Mouse (Mus musculus) lung, embryonic 14.5 days (tissue): ENCODE data around the gene Pomp. TPM values are rescaled to one million over a fixed set of nuclear protein-coding genes. Genes with fewer than 3 reads are reported as not detected.

Source experiments
- ATAC-seq: fragments of 200-750 bp; cut with Nextera tagmentation; 2 replicates; pipeline ENCODE4 v1.8.0; 2017; ENCODE audit warnings: mild to moderate bottlenecking, moderate TSS enrichment, moderate library complexity; ENCODE audit not compliant: insufficient read depth
- DNase-seq: peaks from one replicate; pipeline ENCODE4 v3.0.0-alpha.2; 2015
- H3K27ac ChIP-seq: fragments of 300-500 bp; sonication (generic); 2 replicates; pipeline ENCODE4 v1.5.1; 2014; ENCODE audit warnings: low read depth, mild to moderate bottlenecking, moderate library complexity
- H3K27me3 ChIP-seq: fragments of 300-500 bp; sonication (generic); 2 replicates; pipeline ENCODE4 v1.6.1; 2014; ENCODE audit warnings: low read length, control low read depth; ENCODE audit not compliant: insufficient read depth
- H3K36me3 ChIP-seq: fragments of 300-500 bp; sonication (generic); 2 replicates; pipeline ENCODE4 v1.6.1; 2014; ENCODE audit warnings: control low read depth; ENCODE audit not compliant: insufficient read depth
- H3K4me1 ChIP-seq: fragments of 300-500 bp; sonication (generic); 2 replicates; pipeline ENCODE4 v1.6.1; 2014; ENCODE audit warnings: antibody characterized with exemption, control low read depth; ENCODE audit not compliant: insufficient read depth
- H3K4me2 ChIP-seq: fragments of 300-500 bp; sonication (generic); 2 replicates; pipeline ENCODE4 v1.6.1; 2014; ENCODE audit warnings: mild to moderate bottlenecking
- H3K4me3 ChIP-seq: fragments of 300-500 bp; sonication (generic); 2 replicates; pipeline ENCODE4 v1.5.1; 2014; ENCODE audit warnings: low read depth, low read length
- H3K9ac ChIP-seq: fragments of 300-500 bp; sonication (generic); 2 replicates; pipeline ENCODE4 v1.6.1; 2014
- H3K9me3 ChIP-seq: fragments of 300-500 bp; sonication (generic); 2 replicates; pipeline ENCODE4 v1.6.1; 2016; ENCODE audit warnings: low read depth, low read length, control low read depth
- CTCF ChIP-seq: IDR thresholded peaks from 2 replicates; pipeline ENCODE4 v1.5.1; 2016; ENCODE audit warnings: antibody characterized with exemption, low read depth
- WGBS: fragments of 180-500 bp; shearing (Covaris S2); extraction: QIAGEN DNeasy Blood & Tissue Kit; methylation state at CpG from one replicate; pipeline ENCODE4 v1.1.7; 2014; 5-methylcytosine and 5-hydroxymethylcytosine counted together
- polyA plus RNA-seq: library from polyadenylated mRNA; unstranded; fragments of >200 nt; fragmentation: Nextera tagmentation; extraction: Ambion mirVana; gene quantifications from 2 replicates; pipeline ENCODE4 v1.2.1, GENCODE M21; 2014

Pomp gene
- polyA plus RNA-seq, 1 experiment from 2014 or later = 506 TPM

DNA sequence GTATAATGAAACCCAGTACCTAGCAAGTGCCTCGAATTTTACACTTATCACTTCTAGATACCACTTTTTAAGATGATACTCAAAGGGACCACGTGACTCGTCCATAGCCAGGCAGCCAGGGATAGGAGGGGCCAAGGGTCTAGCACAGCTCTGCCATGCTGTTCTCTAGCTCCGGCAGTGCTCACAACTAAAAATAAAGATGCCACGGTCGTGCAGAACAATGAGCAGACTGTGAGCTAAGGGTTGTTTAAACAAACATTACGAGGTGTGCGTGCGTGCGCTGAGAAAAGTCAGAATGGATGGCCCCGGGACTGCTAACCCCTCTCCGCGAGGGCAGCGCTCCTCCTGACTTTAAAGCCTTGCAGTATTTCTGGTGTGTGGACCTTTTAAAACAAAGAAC lies 27.4 kb upstream of the Pomp start:
- no peak for TF ChIP-seq CTCF
- H3K4me2 ChIP-seq = peak overlapping the region; percentile 37; the same call in 1 of the 2 replicates
- H3K27me3 ChIP-seq = no peaks in the 10 kb centered on the region
- H3K36me3 ChIP-seq = no peaks in the 10 kb centered on the region
- WGBS = 9% methylated on average over 14 of the region's 14 CpGs
- H3K4me1 ChIP-seq = no peaks in the 10 kb centered on the region
- ATAC-seq = peak; percentile 52; the same call in 1 of the 2 replicates
- no peaks in the 10 kb centered on the region for H3K9me3 ChIP-seq
- DNase-seq = peak; percentile 51
- no peak overlapping the region for H3K27ac ChIP-seq
- H3K9ac ChIP-seq = no peak overlapping the region
- no peak overlapping the region for H3K4me3 ChIP-seq

DNA sequence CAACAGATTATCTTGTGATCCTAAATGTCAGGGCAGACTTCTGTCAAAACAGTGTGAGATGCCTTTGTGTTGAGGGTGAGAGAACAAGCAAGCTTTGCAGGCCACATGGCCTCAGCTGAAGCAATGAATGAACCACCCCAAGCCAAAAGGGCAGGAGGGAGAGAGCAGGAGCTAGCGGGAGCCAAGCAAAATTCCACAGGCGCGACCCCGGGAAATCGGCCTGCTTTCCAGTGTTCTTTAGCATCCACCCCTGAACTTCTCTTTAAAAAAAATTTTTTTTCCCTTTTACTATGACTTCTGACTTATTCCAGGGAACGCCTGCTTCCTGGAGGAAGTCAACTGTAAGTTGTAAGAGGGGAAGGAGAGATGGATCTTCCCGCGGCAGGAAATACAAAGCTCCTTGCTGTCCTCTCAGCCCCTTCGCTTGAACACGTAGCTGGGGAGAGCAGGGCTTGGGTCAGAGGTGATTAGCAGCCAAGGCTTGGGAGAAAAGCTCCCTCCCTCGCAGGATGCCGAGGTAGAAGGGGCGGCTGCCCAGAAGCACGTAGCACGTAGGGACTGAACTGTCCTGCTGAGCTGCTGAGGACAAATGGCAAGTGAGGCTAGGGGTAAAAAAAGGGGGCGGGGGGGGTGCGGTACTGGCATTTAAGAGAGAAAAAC lies 25.3 kb upstream of the Pomp start:
- ATAC-seq (no peak), DNase-seq (no peak)
- Histone ChIP-seq H3K9ac (no peak overlapping the region), H3K4me1 (no peaks in the 10 kb centered on the region), H3K27me3 (no peaks in the 10 kb centered on the region), H3K36me3 (no peaks in the 10 kb centered on the region), H3K4me2 (no peak overlapping the region), H3K4me3 (no peak overlapping the region), H3K9me3 (no peaks in the 10 kb centered on the region), H3K27ac (no peak overlapping the region)
- TF ChIP-seq CTCF = no peak
- WGBS = 11% methylated on average over 17 of the region's 17 CpGs

DNA sequence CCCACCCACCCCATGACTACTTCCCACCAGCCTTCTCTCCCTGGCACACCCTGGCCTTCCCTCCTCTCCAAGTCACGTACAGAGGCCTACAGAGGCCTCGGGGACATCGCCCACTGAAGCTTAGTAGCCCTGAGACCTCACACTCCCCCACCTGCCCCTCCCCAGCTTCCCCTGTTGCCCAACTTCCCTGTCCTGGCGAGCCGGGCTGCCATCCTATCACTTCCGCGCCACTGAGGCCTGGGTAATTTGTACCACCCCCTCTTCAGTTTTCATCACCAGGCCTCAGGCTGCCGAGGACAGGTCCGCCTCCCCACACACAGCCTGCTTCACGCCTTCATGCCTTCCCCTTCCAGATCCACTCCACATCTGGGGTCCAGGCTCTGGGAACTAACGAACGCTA lies 20.8 kb upstream of the Pomp start:
- H3K4me2 ChIP-seq = no peak overlapping the region
- H3K4me1 ChIP-seq = no peaks in the 10 kb centered on the region
- no peak for DNase-seq
- no peak for ATAC-seq
- H3K4me3 ChIP-seq = no peak overlapping the region
- no peaks in the 10 kb centered on the region for H3K27me3 ChIP-seq
- no peaks in the 10 kb centered on the region for H3K36me3 ChIP-seq
- H3K27ac ChIP-seq = no peak overlapping the region
- WGBS = 85% methylated on average over 12 of the region's 12 CpGs
- no peak for TF ChIP-seq CTCF
- H3K9ac ChIP-seq = no peak overlapping the region
- H3K9me3 ChIP-seq = no peaks in the 10 kb centered on the region

DNA sequence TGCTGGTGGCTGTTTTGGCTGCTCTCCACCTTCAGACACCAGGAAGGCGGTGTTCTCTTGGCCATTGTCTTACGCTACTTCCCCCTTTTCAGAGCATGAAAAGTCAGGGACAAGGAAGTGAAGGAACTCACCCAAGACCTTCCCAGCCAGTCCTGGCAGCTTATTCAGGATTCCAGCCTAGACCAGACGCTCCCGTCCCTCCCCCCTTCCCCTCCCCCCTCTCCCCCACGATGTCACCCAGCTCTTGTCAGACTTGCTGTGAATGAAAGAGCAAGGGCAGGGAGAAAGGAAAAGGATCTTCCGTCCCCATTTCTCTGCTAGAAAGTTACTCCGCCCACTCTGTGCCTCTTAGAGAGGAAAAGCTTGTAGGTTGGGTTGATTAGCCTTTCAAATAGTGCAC lies 16.9 kb upstream of the Pomp start:
- Histone ChIP-seq H3K9ac (no peak overlapping the region), H3K4me3 (no peak overlapping the region), H3K9me3 (no peaks in the 10 kb centered on the region), H3K27me3 (no peaks in the 10 kb centered on the region), H3K36me3 (no peaks in the 10 kb centered on the region), H3K4me1 (no peaks in the 10 kb centered on the region), H3K4me2 (no peak overlapping the region), H3K27ac (no peak overlapping the region)
- 54% methylated on average over 7 of the region's 7 CpGs for WGBS
- DNase-seq (no peak), ATAC-seq (no peak)
- no peak for TF ChIP-seq CTCF

DNA sequence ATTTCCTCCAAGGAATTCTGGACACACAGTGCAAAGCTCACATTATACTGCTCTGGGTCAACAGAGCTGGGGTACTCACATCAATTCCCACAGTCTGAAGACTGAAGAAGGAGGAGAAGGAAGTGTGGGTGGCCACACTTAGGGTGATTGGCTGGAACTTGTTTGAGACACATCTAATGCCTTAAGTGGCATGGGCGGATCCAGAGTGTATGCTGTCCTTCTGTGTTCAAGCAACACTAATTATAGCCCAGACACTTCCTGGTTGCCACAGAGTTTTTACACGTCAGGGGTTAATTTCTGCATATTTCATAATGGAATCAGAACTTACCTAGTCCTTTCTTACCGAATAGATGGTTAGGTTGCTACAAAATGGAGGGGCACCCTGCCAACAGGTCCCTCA lies 14.9 kb upstream of the Pomp start:
- Histone ChIP-seq H3K27ac (no peak overlapping the region), H3K4me3 (no peak overlapping the region), H3K4me2 (no peak overlapping the region), H3K36me3 (no peaks in the 10 kb centered on the region), H3K9me3 (no peaks in the 10 kb centered on the region), H3K4me1 (no peaks in the 10 kb centered on the region), H3K27me3 (no peaks in the 10 kb centered on the region), H3K9ac (no peak overlapping the region)
- DNase-seq (no peak), ATAC-seq (no peak)
- 58% methylated on average over 3 of the region's 3 CpGs for WGBS
- TF ChIP-seq CTCF = no peak

DNA sequence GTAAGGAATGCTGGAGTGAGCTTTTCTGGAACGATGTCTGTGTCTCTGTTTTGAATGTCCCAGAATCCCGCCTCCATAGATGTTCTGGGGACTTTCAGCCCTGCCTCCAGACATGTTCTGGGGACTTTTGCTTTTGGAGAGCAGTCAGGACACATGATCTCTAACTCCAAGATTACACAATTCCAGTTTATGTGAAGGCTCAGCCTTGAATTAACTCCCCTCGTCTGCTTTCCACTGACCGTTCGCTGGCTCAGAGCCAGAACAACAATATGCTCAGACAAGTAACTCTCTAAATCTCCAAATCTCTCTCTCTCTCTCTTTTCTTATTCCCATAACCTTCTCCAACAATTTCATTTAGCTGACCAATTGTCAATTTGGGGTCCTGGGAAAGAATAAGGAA lies 12.9 kb upstream of the Pomp start:
- H3K4me1 ChIP-seq = no peaks in the 10 kb centered on the region
- H3K36me3 ChIP-seq = no peaks in the 10 kb centered on the region
- no peak overlapping the region for H3K27ac ChIP-seq
- H3K27me3 ChIP-seq = no peaks in the 10 kb centered on the region
- peak; percentile 25; the same call in 1 of the 2 replicates for ATAC-seq
- peak; percentile 68 for DNase-seq
- no peak overlapping the region for H3K4me2 ChIP-seq
- WGBS = 38% methylated on average over 5 of the region's 5 CpGs
- no peaks in the 10 kb centered on the region for H3K9me3 ChIP-seq
- no peak for TF ChIP-seq CTCF
- H3K4me3 ChIP-seq = no peak overlapping the region
- H3K9ac ChIP-seq = no peak overlapping the region

DNA sequence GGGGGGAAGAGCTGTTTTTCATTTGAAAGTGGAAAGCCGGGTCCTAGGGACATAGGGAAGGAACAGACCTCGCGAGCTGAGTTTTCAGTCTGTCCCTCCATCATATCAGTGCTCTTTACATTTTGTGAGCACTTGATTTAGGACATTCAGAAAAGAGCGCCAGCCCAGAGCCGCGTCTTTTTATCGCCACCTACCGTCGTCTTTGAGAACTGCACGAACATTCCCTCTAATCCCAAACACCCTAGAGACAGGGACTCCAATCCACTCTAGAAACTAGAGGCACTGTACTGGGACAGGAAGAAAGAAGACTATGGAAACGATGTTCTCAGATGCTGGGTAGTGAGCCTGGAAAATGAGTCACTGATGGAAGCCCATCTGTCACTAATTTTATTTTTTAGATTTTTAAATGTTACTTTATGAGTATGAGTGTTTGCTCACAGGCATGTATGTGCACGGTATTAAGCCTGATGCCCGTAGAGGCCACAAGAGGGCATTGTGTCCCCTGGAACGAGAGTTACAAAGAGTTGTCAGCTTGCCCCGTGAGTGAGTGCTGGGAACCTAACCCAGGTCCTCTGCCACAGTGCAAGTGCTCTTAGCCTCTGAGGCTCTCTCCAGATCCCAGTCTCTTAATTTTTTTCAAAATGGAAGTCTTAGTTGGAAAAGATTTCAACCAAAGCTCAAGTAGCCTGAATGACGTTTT lies 11.9 kb upstream of the Pomp start:
- Histone ChIP-seq H3K9ac (no peak overlapping the region), H3K27me3 (no peaks in the 10 kb centered on the region), H3K27ac (no peak overlapping the region), H3K9me3 (no peaks in the 10 kb centered on the region), H3K4me1 (no peaks in the 10 kb centered on the region), H3K36me3 (no peaks in the 10 kb centered on the region), H3K4me3 (no peak overlapping the region), H3K4me2 (peak overlapping the region; percentile 31; the same call in 1 of the 2 replicates)
- 20% methylated on average over 16 of the region's 16 CpGs for WGBS
- DNase-seq (peak; percentile 93), ATAC-seq (peak; percentile 67)
- TF ChIP-seq CTCF = peak; percentile 87
